Mouse (Mus musculus) 3134 (cell line): ENCODE measurements at regions not wholly inside any gene's neighbourhood (a gene's known extent, or its start where the extent isn't known, plus 50 kb on each side); places are given as distances from the start of the nearest gene placed in this dataset.

ENCODE experiments used
- DNase-seq: peaks from one replicate; pipeline ENCODE4 v3.0.0-alpha.2; 2011; ENCODE audit warnings: low spot score; ENCODE audit not compliant: insufficient read length; ENCODE audit errors: extremely low read depth

DNA sequence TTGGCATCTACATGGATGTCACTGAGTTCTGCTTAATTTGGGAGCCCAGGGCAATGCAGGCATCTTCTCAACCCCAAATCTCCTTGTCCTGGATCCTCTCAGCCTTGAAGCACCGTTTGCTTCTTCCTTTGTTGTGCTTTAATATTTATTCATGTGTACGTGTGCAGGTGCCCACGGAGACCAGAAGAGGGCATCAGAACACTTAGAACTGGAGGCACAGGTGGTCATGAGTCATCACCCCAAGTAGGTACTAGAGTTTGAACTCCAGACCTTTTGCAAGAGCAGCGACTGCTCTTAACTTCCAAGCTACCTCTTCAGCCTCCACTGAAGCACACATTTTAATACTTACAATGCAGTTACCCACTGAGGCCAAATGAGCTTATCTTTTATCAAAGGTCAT, 403.0 kb upstream of the Slc35b3 start:
- DNase-seq, result no peak

DNA sequence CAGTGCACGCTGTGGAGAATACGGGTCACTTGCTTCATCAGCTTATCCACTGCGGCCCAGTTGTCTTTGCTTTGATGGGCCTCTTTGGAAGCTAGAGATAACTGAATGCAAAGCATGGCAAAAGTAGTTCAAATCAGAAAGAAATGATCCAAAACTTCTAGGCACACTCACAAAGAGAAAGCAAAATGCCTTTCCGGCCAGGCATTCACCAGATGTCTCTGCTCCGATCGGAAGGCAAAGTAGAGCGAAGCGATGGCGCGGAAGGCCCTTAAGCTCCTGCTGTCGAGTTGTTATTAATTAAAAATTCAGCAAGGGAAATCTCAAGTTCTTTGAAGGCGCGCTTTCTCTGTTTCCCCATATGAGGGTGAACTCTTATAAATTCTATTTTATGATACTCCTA, 401.9 kb upstream of the Slc35b3 start:
- DNase-seq, result no peak

DNA sequence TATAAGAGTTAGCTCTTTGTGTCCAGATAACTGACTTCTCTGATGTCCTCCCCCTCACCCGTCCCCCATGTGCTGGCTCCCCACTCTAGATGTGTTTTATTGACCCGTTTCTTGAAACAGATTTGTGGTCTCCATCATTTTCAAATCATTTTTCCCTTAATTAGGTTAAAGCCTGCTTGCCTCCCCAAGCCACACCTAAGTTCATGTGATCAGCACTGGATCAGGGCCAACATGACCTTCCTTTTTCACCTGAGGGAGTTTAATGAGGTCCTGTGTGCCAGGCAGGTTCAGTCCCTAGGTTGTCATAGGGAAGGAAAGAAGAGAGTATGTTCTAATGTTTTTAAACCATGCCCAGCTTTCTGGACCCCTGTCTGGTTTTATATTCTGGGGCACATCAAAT, 390.9 kb upstream of the Slc35b3 start:
- no peak for DNase-seq

DNA sequence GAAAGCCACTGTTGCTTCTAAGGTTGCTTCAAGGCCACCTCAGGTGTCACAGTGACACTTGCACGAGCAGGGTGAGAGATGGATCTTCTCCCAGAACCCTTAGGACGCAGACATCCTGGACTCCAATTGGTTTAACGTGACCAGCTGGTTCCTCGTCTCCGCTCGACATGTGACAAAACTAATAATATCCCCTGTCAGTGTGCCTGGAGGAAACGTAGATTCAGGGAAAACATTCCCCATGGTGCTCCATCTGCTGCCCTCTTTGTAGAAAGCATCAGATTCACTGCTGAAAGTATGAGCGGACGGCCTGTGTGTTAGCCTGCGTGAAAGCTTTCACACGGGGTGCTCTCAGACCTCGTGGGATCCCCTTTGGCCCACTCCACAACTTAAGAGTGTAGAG, 390.0 kb upstream of the Slc35b3 start:
- no peak for DNase-seq

DNA sequence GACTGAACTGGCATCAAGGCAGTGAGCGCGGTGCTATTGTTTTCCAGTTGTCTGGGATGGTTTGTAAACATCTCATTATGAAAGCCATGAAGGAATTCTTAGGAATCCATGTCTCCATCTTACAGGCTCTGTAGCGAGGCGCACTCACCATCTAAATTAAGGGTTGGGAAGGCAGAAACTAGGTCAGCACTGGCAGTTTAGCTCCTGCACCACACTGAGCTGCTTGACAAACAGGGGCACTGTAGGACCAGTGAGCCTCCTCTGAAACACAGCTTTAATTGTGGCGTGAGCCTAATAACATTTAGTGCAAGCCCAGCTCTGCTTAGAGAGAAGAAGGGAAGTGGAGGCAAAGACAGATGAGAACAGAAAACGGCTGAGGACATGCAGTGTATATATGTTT, 387.1 kb upstream of the Slc35b3 start:
- DNase-seq, result no peak

DNA sequence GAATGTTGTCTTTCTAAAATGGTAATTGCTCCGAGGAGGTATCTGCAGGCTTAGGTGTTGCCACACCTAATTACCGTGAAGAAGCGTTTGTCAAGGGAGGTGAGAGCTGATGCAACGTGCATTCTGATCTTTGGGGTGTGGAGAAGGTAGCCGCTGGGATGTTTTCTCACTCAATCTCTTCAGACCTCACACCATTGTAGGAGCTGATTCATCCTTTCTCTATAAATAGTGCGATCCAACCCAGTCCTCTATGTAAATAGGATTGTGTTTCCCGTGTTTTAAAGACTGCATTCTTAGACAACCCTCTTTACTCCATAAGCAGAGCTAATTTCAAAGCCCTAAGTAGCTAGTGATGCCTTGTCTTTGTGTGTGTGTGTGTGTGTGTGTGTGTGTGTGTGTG, 374.2 kb upstream of the Slc35b3 start:
- no peak for DNase-seq

DNA sequence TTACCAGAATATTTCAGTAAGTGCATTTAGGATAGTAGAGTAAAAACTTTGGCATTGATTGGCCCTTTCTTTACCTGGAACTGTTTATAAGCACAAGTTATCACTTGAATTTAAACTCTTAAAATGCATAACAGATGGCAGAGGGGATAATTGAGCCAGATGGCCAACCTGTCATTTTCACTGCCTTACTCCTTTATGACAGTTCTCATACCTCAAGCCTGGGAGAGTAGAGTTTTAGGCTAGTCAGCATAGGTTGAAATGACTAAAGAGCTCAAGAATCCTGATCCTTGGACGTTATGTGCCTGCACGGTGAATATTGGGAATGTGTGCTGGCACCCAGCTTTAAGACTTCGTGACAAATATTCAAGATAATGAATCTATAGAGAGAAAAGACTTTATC, 369.1 kb upstream of the Slc35b3 start:
- no peak for DNase-seq

DNA sequence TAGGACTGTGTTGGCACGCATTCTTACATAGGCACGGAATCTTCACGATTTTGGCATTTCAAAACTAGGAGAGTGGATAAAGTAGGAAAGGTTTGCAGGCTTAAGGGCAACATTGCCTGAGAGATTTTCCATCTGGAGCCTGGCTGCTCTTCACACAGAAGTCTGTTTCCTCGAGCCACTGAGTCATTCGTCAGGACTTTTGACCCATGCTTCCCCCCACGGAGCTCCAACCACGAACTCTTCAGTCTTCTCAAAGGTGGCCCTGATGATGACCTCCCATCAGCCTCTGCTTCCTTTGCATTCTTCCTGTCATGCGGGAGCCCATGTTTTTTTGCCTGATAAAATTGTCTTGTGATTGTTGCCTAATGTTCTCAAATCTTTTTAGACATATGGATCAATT, 365.5 kb upstream of the Slc35b3 start:
- DNase-seq, result peak; percentile 2

DNA sequence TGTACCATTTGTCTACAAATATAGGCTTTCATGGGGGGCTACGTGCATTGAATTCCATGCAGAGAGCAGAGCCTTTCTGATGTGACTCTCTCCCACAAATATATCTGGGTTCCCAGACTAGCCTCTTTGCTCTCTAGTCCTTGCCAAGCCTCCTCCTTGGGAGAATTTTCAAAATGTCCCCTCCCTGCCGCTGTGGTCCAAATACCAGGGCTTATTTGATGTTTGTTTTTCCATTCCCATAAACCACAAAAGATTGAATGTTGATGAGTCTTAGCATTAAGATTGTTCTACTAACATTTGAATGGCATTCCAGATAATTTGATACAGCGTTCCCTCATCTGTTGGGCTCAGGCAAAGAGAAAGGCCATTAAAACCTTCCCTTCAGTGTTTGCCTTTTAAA, 360.4 kb upstream of the Slc35b3 start:
- peak; percentile 29 for DNase-seq

DNA sequence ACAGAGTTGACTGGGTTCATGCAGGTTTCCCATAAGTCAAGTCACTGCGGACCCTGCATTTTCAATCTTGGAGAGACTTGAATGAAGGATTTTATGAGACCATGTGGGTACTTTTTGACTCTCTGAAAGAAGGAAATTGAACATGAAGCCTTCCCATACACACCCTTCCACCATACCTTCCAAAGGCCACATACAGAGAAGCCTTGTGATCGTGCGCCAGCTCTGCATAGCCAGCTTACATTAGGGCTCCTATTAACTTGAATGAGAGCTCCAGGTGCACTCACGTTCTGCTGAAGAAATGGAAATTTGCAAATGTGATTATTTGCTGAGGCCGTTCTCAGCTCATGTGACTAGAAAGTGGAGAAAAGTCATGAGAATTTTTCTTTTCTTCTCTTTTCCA, 349.1 kb upstream of the Slc35b3 start:
- DNase-seq, result no peak

DNA sequence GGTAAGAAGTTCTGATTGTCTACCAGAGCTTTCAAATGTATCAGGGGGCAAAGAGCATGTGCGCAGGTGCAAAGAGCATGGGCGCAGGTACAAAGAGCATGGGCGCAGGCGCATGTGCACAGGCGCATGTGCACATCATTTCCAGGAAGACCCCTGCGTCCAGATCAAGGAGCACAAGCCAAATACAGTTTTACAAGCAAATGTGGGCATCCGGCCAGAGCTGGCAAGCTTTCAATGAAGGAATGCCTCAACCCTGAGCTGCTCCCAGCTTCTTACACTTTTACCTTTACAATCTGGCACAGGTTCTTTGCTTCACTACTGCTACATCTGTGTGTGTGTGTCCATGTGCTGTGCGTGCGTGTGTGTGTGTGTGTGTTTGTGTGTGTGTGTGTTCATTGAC, 347.2 kb upstream of the Slc35b3 start:
- DNase-seq, result peak; percentile 11

DNA sequence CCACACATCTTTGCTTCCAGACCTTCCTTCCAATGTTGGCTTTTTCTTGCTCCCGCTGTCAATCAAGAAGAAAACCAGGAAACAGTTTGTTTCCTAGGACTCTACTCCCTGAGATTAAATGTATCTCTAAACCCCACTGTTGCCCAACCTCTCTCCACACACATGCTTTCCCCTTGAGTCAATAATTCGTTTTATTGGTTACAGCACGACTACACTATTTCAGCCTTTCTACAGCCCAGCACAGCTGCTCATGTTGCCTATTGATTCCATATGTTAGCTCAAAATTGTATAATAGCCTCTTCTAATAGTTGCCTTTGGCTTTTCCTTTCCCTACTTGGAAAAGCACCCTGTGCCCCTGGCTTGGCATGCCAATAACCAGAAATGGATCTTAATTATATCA, 346.2 kb upstream of the Slc35b3 start:
- DNase-seq, result no peak

DNA sequence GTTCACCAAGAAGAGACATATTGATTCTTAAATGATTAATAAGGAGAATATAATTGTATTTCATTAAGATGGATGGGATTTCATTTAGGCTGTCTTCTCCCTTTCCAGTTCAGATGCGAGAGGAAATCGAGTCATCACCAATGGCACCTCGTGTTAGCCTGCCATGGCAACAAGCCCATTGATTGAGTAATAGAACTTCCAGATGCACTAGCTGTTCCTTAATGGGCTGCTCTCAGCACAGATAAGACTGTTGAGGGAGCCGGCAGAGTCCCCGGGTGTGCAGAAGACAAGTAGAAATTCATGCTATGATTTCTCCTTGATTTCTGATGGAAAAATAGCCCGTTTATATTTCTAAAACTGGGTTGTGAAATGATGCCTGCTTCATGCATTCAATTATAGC, 336.5 kb upstream of the Slc35b3 start:
- DNase-seq, result no peak

DNA sequence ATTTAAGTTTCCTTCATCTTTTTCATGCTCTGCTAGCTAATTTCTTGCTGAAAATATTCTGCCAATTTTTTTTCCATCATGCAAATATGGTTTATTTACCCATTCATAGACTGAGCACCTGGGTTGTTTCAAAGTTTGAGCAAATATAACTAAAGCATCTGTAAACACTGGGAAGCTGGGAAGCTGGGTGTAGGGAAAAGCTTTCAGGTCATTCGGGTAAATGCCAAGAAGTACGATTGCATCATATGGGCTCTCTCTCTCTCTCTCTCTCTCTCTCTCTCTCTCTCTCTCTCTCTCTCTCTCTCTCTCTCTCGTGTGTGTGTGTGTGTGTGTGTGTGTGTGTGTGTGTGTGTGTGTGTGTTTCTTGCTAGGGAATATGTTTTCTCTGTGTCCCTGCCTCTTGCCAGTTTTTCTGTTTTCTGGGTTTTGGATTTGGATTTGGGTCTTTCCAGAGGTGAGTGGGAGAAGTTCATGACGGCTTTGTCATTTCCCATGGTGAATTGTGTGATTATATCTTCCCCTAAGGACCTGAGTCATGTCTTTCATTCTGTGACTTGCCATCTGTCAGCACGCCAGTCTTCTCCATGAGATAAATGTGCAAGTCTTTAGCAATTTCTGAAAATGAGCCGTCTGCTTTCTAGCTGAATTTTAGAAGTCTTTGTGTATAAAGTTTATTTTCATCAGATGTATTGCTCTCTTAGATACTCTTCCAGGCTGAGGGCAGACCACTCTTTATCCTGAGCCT, 329.7 kb upstream of the Slc35b3 start:
- DNase-seq, result peak; percentile 47

DNA sequence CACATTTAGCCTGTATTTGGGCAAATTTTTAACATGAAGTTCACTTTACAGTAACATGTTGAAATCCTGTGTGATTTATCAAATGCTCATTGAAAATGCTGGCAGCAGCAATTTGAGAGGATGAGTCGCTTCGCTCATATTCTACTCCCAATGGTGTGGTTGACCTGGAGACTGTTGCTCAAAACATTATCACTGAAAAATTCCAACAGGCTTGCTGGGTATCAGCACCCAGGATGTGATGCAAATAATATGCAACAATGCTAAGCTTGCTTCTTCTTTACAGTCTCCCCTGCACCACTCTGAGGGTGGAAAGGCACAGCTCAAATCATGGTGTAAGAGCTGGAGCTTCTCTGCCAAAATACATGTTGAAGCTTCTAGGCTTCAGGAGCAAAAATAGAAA, 321.6 kb upstream of the Slc35b3 start:
- no peak for DNase-seq

DNA sequence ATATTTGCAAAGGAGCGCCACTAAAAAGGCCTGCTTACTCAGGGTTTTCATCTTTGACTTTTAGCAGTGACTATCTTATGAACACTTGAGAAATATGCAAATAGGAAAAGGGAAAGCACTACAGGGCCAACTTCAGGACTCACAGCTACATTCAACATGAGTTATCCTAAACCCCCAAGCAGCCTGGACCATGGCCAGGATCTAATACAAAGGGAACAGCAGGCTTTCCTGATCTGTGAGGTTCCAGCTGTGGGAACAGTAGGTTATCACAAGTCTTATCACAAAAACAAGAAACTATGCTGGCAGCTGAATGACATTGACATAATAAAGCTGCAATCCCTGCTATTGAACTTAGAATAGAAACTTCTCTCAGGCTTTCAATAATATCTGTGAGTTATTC, 317.4 kb upstream of the Slc35b3 start:
- no peak for DNase-seq

DNA sequence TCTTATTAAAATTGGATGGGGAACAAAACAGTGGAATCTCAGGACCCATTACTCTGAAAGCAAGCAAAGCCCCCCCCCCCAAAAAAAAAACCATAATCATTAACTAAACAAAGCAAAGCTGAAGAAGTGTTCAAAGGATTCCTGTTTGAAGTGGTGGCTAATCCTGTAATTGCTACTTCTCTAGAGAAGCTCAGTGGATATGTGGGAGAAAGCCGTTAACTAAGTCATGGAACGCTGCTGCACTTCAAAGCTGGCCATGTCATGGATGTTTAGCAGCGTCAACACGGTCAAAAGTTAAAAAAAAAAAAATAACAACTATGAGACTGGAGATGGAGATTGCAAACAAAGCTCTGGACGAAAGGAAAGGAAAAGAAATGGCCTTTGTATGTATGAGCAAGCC, 305.3 kb upstream of the Slc35b3 start:
- DNase-seq, result no peak

DNA sequence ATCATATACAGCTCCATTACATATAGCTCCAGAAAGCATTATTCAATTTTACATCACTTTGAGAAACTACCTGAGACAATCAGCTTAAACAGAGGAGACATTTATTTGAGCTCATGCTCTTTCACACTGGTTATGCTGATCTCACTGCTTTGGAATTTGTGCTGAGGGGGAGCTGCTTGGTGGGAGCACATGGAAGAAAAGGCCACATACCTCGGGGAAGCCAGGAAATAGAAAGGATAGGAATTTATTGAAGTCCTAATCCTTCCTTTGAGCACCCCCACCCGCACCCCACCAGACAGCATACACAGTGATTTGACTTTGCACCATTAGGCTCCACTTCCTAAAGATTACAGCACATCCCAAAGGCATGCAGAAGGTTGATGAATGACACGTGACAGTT, 296.0 kb upstream of the Slc35b3 start:
- no peak for DNase-seq

DNA sequence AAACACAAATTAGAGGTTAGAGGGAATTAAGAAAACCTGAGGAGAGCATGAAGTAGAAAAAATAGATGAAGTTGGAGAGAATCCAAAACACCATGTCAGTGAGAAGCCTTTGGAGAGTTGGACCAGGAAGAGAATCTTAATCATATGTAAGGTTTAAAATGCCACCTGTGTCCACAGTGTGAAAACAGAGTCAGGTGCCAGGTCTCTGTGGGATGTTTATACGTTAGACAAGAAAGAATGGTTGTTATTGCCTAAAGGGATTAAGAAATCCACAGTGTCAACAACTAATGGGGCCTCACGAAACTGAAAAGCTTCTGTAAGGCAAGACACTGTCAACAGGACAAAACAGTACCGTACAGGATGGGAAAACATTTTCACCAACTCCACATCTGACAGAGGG, 294.7 kb upstream of the Slc35b3 start:
- DNase-seq, result no peak

DNA sequence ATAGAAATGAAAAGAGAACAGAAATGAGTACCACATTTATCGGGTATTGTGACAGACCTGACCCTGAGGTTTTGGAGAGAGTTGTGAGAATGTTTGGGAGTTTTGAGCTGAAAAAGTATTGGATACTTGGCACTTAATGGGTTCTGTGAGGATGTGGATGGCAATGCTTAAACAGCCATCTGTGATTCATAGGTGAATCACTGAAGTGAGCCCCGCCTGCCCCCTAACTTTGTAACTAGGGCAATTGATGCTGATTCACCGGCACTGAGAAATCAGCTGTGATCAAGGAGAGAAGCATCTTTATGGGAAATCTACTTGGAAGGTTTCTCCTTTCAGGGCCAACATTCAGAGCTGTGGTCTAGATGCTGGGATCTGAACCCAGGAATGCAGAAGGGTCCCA, 291.9 kb upstream of the Slc35b3 start:
- DNase-seq, result peak; percentile 36

DNA sequence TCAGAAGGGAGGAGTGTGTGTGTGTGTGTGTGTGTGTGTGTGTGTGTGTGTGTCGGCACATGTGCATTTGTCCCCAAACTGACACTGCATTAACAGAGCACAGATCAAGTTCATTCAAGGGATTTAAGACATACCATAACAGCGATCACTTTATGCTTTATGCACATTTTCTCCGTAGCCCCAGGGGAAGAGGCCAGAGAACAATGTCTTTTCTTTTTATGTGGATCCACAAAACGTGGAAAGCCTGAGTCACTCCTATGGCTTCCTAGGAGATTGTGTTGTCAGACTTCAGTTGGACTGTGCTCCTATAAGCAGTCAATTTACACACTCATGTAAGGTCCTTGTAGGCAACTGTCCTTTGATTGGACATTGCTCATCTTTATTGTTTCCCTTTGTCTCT, 289.4 kb upstream of the Slc35b3 start:
- no peak for DNase-seq

DNA sequence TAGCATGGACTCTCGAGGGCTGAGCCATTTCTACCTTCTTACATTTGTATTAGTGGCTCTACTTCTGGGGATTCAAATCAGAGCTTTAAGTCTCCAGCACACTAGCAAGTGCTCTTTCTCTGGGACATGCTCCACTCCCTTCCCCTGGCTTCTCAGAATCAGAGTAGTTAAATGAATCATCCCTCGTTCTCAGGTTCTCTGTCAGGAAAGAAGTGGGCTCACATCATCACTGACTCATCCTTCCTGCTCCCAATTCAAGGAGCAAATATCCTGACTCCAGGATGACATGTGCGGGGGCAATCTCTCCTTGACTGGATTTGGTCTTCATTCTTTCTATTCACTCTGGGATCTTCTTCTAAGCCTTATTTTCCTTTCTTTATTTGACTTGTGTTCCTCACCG, 266.2 kb upstream of the Slc35b3 start:
- peak; percentile 6 for DNase-seq

DNA sequence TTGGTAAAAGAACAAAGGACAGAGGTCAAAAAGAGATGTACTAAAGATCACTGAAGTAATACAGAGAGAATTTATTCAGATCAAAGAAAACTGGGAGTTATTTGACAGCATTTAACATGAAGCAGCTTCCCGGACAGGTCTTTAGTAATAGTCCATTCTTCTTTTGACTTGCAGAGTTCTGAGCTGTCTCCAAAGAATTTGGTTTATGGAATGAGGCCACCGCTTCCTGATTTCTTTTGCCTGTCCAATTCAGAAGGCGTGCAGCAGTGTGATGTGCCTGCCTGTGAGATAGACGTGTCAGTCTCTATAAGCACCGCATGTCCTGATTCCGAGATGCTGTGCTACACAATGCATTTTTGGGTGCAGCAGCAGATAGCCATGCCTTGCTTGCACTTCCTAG, 265.0 kb upstream of the Slc35b3 start:
- DNase-seq, result peak; percentile 3
